Mouse (Mus musculus): ENCODE measurements around the gene Opcml. TPM values are rescaled to one million over a fixed set of nuclear protein-coding genes. Genes with fewer than 3 reads are reported as not detected.

Gene Opcml
- polyA plus RNA-seq, 1 experiment, result 0.03 TPM

DNA sequence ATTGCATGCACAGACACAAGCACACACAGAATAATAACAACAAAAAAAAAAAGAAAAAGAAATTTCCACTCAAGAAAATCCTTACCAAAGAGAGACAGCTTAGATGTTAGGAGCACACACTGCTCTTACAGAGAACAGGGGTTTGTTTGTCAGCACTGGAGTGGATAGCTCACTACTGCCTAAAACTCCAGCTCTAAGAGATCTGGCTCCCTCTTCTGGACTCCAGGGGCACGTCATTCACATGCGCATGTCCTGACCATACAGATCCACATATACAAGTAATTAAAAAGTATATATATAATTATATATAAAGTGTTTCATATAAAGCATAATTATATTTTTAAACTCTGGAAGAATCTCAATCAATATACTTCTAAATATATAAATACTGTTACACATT is 958.3 kb downstream of the Opcml start:
- Histone ChIP-seq H3K36me3 (ENCODE audit: control insufficient read depth) (no peaks in the 10 kb centered on the region), H3K4me1 (ENCODE audit: control insufficient read depth) (no peaks in the 10 kb centered on the region), H3K9me3 (ENCODE audit: control insufficient read depth, low read length) (no peaks in the 10 kb centered on the region), H3K27me3 (ENCODE audit: control insufficient read depth) (no peaks in the 10 kb centered on the region), H3K4me3 (replicated peaks) (no peak overlapping the region)
- no peak for TF ChIP-seq GATA1 (IDR thresholded peaks at IDR 0.05; ENCODE audit: low read length)
- TF ChIP-seq TAL1 (IDR thresholded peaks at IDR 0.05; ENCODE audit: low read length), result no peak

DNA sequence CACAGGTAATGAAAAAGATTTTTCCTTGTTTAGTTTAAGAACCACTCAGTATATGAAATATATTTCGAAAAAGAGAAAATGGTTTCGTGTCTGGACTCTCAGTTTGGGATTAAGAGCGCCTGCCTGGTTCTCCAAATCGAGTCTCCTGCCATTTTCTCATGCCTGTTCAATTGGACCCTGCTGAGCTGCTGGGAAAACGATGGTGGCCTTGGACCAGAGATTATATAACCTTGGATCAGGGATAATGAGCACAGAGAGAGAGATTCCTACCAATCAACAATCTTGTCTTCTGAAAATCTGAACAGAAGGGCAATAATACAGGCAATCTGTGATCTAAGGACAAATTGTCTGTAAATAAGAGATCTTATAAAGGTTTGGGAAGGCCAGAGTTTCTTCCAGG is 962.3 kb downstream of the Opcml start:
- no peaks in the 10 kb centered on the region for H3K36me3 ChIP-seq (ENCODE audit: control insufficient read depth)
- no peak for TF ChIP-seq GATA1 (IDR thresholded peaks at IDR 0.05; ENCODE audit: low read length)
- no peak for TF ChIP-seq TAL1 (IDR thresholded peaks at IDR 0.05; ENCODE audit: low read length)
- H3K4me3 ChIP-seq (replicated peaks), result no peak overlapping the region

DNA sequence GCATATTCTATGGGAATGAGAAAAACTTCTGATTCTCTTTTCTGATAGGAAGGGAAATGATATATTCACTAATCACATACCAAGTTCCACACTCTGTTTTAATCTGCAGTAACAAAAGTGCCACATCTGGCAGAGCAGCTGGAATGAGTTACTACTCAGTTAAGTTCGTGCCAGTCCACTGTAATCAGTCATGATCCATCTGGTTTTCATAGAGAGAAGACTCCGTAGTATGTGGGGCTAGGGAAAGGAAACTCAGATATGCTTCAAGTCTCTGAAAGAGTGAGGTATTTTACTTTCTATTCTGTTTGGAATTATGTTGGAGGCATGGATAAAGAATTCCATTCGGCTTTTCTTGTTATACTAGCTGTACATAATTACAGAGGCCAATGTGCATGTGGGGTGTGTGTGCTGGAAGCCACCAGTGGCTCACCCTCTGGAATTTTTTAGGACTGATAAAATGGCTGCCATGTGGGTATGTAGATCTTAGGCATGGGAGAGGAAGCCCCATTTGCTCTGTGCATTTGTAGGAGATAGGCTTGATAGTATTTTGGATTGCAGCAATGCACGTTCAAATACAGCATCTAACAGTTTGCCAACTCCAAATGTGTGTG is 966.4 kb downstream of the Opcml start:
- no peaks in the 10 kb centered on the region for H3K4me1 ChIP-seq (ENCODE audit: control insufficient read depth)
- H3K9me3 ChIP-seq (ENCODE audit: control insufficient read depth, low read length), result no peaks in the 10 kb centered on the region
- TF ChIP-seq GATA1 (IDR thresholded peaks at IDR 0.05; ENCODE audit: low read length) (no peak), TAL1 (IDR thresholded peaks at IDR 0.05; ENCODE audit: low read length) (no peak)
- no peak overlapping the region for H3K4me3 ChIP-seq (replicated peaks)
- H3K27me3 ChIP-seq (ENCODE audit: control insufficient read depth), result no peaks in the 10 kb centered on the region
- H3K36me3 ChIP-seq (ENCODE audit: control insufficient read depth), result no peaks in the 10 kb centered on the region

More for the DNA sequence above, 962.3 kb downstream of the Opcml start:
- Histone ChIP-seq H3K9me3 (ENCODE audit: control insufficient read depth, low read length) (no peaks in the 10 kb centered on the region), H3K4me1 (ENCODE audit: control insufficient read depth) (no peaks in the 10 kb centered on the region), H3K27me3 (ENCODE audit: control insufficient read depth) (no peaks in the 10 kb centered on the region)

DNA sequence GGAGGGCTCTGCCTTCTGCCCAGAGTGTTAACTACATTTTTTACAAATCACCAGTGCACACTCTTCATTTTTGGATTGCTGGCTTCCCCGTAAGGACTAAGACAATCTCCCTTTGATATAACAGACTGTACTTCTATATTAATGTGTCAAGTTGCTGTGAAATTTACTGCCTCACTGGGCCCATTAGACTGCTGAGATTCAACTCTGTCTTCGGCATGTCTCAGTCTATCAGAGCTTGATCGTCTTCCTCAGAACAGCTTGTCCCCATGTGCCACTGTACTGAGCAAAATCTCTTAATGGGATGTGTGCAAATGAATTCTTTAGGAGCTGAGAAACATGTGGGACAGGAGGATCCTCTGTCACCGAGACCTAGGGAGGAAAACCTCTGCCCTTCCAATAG is 970.9 kb downstream of the Opcml start:
- Histone ChIP-seq H3K4me3 (replicated peaks) (no peak overlapping the region), H3K27me3 (ENCODE audit: control insufficient read depth) (no peaks in the 10 kb centered on the region), H3K36me3 (ENCODE audit: control insufficient read depth) (no peaks in the 10 kb centered on the region), H3K4me1 (ENCODE audit: control insufficient read depth) (no peaks in the 10 kb centered on the region), H3K9me3 (ENCODE audit: control insufficient read depth, low read length) (no peaks in the 10 kb centered on the region)
- TF ChIP-seq TAL1 (IDR thresholded peaks at IDR 0.05; ENCODE audit: low read length) (no peak), GATA1 (IDR thresholded peaks at IDR 0.05; ENCODE audit: low read length) (no peak)

DNA sequence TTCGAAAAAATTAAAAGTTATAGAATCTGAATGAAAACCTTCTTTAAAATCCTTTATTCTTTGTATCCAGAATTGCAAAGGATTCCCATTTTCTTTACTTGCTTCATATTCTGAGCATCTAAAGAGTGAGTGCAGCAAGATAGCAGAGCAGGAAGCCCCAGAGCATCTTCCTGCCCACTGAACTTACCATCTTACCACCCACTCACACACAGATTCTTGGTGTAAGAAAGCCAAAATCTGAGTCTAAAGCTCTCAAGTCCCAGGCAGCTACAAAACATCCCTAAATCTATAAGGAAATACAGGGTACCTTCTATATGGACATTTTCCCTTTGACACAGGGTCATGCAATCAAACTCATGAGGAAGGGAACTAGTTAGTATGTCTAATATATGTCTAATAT is 973.6 kb downstream of the Opcml start:
- TF ChIP-seq TAL1 (IDR thresholded peaks at IDR 0.05; ENCODE audit: low read length), result no peak
- TF ChIP-seq GATA1 (IDR thresholded peaks at IDR 0.05; ENCODE audit: low read length), result no peak
- no peaks in the 10 kb centered on the region for H3K27me3 ChIP-seq (ENCODE audit: control insufficient read depth)

DNA sequence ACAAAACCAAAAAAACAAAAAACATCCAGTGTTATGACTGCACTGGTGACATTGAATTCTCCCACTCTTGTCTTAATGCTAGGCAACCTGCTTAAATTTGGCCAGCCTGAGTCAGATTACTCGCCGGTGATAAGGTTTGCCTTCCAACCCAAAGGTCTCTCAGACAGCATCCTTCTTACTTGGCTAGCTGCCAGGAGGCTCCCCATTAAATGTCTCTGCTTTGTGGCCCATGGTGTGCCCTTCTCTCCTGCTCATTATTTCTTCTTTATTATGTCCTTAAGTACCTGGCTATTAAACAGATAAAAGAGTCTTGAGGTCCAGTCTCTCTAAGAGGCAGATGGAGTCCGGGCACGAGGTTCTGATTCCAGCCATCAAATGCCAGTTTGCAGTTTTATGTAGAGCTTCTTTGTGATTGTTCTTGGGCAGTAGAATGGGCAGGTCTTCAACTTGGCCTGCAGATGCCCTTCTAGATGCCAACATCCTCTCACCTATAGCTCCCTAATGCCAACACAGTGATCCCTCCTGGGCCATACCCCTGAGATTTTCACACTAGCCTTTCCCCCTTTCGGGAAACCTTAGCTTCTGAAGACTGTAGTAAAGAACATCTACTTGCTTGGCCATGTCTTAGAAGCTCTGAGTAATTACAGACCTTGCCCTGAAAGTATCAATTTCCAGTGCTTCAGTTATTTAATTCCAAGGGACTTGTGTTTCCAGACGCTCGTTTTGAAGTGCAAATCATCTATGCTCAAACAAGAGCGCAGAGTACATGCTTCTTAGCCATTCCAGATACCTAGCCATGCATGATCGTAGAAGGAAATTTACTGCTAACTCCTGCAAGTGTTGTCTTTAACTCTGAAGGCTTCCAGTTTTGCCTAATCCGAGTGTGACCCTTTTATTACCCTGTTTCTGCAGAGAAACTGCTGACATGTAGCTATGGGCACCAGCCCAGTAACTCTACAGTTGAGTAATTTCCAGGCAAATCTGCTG is 986.2 kb downstream of the Opcml start:
- Histone ChIP-seq H3K9me3 (ENCODE audit: control insufficient read depth, low read length) (0 out of 2 replicates have a peak, but pooled peaks cover 4% of the 10 kb centered on the region), H3K4me3 (replicated peaks) (no peak overlapping the region), H3K27me3 (ENCODE audit: control insufficient read depth) (no peaks in the 10 kb centered on the region), H3K36me3 (ENCODE audit: control insufficient read depth) (no peaks in the 10 kb centered on the region), H3K4me1 (ENCODE audit: control insufficient read depth) (no peaks in the 10 kb centered on the region)
- TF ChIP-seq TAL1 (IDR thresholded peaks at IDR 0.05; ENCODE audit: low read length) (no peak), GATA1 (IDR thresholded peaks at IDR 0.05; ENCODE audit: low read length) (no peak)

More for the DNA sequence above, 973.6 kb downstream of the Opcml start:
- H3K36me3 ChIP-seq (ENCODE audit: control insufficient read depth), result no peaks in the 10 kb centered on the region
- no peaks in the 10 kb centered on the region for H3K4me1 ChIP-seq (ENCODE audit: control insufficient read depth)
- H3K4me3 ChIP-seq (replicated peaks), result no peak overlapping the region
- H3K9me3 ChIP-seq (ENCODE audit: control insufficient read depth, low read length), result no peaks in the 10 kb centered on the region

DNA sequence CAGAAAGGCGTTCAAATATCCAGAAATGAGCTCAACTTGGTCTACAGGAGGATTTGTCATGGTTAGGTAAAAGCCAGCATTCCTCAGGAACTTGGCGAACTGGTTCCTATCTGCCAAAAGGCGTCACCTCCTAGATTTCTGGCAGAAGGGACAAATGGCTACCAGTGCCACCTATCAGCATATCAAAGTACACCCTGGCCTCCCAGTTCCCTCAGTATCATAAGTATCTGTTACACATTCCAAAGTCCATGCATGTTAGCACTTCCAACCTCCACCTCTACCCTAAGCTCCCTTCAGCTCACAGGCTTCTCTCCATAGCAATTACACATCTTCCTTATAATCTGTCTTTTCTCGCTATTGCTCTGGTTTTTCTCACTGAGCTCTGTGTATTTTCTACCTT is 993.3 kb downstream of the Opcml start:
- no peaks in the 10 kb centered on the region for H3K36me3 ChIP-seq (ENCODE audit: control insufficient read depth)
- H3K27me3 ChIP-seq (ENCODE audit: control insufficient read depth), result no peaks in the 10 kb centered on the region
- no peaks in the 10 kb centered on the region for H3K9me3 ChIP-seq (ENCODE audit: control insufficient read depth, low read length)
- H3K4me3 ChIP-seq (replicated peaks), result no peak overlapping the region
- TF ChIP-seq TAL1 (IDR thresholded peaks at IDR 0.05; ENCODE audit: low read length), result no peak
- TF ChIP-seq GATA1 (IDR thresholded peaks at IDR 0.05; ENCODE audit: low read length), result no peak
- H3K4me1 ChIP-seq (ENCODE audit: control insufficient read depth), result no peaks in the 10 kb centered on the region

DNA sequence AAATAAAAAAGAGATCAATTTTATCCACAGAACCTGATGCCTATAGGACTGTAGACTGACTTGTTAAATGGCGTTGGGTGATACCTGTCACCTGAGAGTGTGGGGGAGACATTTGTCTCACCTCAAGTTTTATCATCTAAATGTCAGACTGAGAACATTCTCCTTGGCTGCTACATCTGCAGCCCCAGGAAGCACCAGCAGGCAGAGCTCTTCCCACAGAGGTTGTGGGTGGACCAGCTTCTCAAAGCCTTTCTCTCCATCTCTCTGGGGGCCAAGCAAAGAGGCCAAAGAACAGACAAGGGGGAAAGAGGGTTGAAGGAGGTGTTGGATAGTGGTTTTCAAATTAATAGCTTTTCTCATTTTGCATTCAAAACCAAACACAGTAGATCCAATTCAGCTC is 998.9 kb downstream of the Opcml start:
- Histone ChIP-seq H3K36me3 (ENCODE audit: control insufficient read depth) (no peaks in the 10 kb centered on the region), H3K9me3 (ENCODE audit: control insufficient read depth, low read length) (no peaks in the 10 kb centered on the region), H3K4me1 (ENCODE audit: control insufficient read depth) (no peaks in the 10 kb centered on the region), H3K27me3 (ENCODE audit: control insufficient read depth) (no peaks in the 10 kb centered on the region), H3K4me3 (replicated peaks) (no peak overlapping the region)
- TF ChIP-seq TAL1 (IDR thresholded peaks at IDR 0.05; ENCODE audit: low read length) (no peak), GATA1 (IDR thresholded peaks at IDR 0.05; ENCODE audit: low read length) (no peak)

DNA sequence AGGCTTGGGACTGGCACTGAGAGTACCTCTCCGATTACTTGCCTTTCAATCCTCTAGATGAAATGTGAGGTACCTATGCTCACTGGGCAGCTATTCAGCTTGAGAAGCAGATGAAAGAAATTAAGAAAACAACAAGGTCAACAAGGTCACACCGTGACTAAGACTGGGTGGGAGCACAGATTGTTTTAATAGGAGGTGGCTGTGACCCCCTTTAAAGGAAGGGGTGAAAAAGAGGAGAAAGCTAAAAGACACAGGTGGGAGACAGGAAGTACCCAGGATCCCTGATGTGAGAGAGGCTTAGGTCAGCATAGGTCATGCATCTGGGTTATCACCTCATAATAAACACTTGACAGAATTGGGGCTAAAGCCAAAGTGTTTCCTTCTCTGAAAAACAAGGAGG is 1009.5 kb downstream of the Opcml start:
- no peak for TF ChIP-seq GATA1 (IDR thresholded peaks at IDR 0.05; ENCODE audit: low read length)
- TF ChIP-seq TAL1 (IDR thresholded peaks at IDR 0.05; ENCODE audit: low read length), result no peak
- Histone ChIP-seq H3K36me3 (ENCODE audit: control insufficient read depth) (no peaks in the 10 kb centered on the region), H3K4me1 (ENCODE audit: control insufficient read depth) (no peaks in the 10 kb centered on the region), H3K9me3 (ENCODE audit: control insufficient read depth, low read length) (no peaks in the 10 kb centered on the region), H3K4me3 (replicated peaks) (no peak overlapping the region), H3K27me3 (ENCODE audit: control insufficient read depth) (no peaks in the 10 kb centered on the region)

All from erythroblast, embryonic 14.5 days (primary cell).